Mouse (Mus musculus): ENCODE results near the gene Cpe. TPM values are rescaled to one million over a fixed set of nuclear protein-coding genes. Genes with fewer than 3 reads are reported as not detected.

The Cpe gene
- polyA plus RNA-seq, 1 experiment = 44.3 TPM

- no peaks in the 10 kb centered on the region for H3K36me3 ChIP-seq (ENCODE audit: control insufficient read depth, insufficient read depth)
- H3K27me3 ChIP-seq (ENCODE audit: control insufficient read depth, insufficient read depth, insufficient read length) = no peaks in the 10 kb centered on the region
- no peak overlapping the region for H3K4me2 ChIP-seq (ENCODE audit: low read depth)
- H3K4me3 ChIP-seq = no peak overlapping the region
- TF ChIP-seq USF1 (IDR thresholded peaks at IDR 0.05; ENCODE audit: low read depth) (no peak), TCF12 (IDR thresholded peaks at IDR 0.05; ENCODE audit: insufficient read depth, poor library complexity, severe bottlenecking) (no peak)
- H3K79me2 ChIP-seq (ENCODE audit: control insufficient read depth, insufficient read depth) = no peaks in the 10 kb centered on the region
- H3ac ChIP-seq (ENCODE audit: control insufficient read depth, insufficient read length) = no peak overlapping the region
Measured at GRCm38 (mm10) chr8:64575001-64575400, 117.9 kb downstream of the Cpe start.

- H3K36me3 ChIP-seq (ENCODE audit: control insufficient read depth, insufficient read depth) = no peaks in the 10 kb centered on the region
- no peak overlapping the region for H3ac ChIP-seq (ENCODE audit: control insufficient read depth, insufficient read length)
- H3K4me3 ChIP-seq = no peak overlapping the region
- no peak for TF ChIP-seq E2F4 (IDR thresholded peaks at IDR 0.05; ENCODE audit: insufficient read depth)
- no peak for TF ChIP-seq MYOD1 (IDR thresholded peaks at IDR 0.05; ENCODE audit: control insufficient read depth in 1 of 3, insufficient read length in 2 of 3, low read depth in 2 of 3)
- no peak for TF ChIP-seq MYOG (IDR thresholded peaks at IDR 0.05; ENCODE audit: control insufficient read depth in 1 of 3, insufficient read depth in 1 of 3, insufficient read length in 2 of 3, low read depth in 2 of 3)
- TF ChIP-seq TCF3 (IDR thresholded peaks at IDR 0.05; ENCODE audit: insufficient read length, low read depth) = no peak
- TF ChIP-seq REST (IDR thresholded peaks at IDR 0.05; ENCODE audit: insufficient read depth, insufficient read length) = no peak
- TF ChIP-seq MAX (IDR thresholded peaks at IDR 0.05; ENCODE audit: low read depth) = no peak
- no peak for TF ChIP-seq TCF12 (IDR thresholded peaks at IDR 0.05; ENCODE audit: insufficient read depth, poor library complexity, severe bottlenecking)
- no peak for TF ChIP-seq USF1 (IDR thresholded peaks at IDR 0.05; ENCODE audit: low read depth)
- no peak for TF ChIP-seq POLR2AphosphoS2 (IDR thresholded peaks at IDR 0.05; ENCODE audit: insufficient read length, low read depth)
- TF ChIP-seq POLR2A (IDR thresholded peaks at IDR 0.05; ENCODE audit: insufficient read length, low read depth) = no peak
- TF ChIP-seq SRF (IDR thresholded peaks at IDR 0.05; ENCODE audit: control insufficient read depth, insufficient read length, low read depth) = no peak
- no peak for TF ChIP-seq CEBPB (IDR thresholded peaks at IDR 0.05; ENCODE audit: insufficient read depth, poor library complexity, severe bottlenecking)
- no peaks in the 10 kb centered on the region for H3K27me3 ChIP-seq (ENCODE audit: control insufficient read depth, insufficient read depth, insufficient read length)
- H3K79me2 ChIP-seq (ENCODE audit: control insufficient read depth, insufficient read depth) = no peaks in the 10 kb centered on the region
- no peak overlapping the region for H3K4me2 ChIP-seq (ENCODE audit: low read depth)
Measured at GRCm38 (mm10) chr8:64548054-64548850, 144.6 kb downstream of the Cpe start.

GRCm38 (mm10) chr8:64543441-64543840 is 149.4 kb downstream of the Cpe start:
- TF ChIP-seq MYOD1 (IDR thresholded peaks at IDR 0.05; ENCODE audit: control insufficient read depth in 1 of 3, insufficient read length in 2 of 3, low read depth in 2 of 3) (no peak), MAX (IDR thresholded peaks at IDR 0.05; ENCODE audit: low read depth) (no peak), TCF12 (IDR thresholded peaks at IDR 0.05; ENCODE audit: insufficient read depth, poor library complexity, severe bottlenecking) (no peak), SRF (IDR thresholded peaks at IDR 0.05; ENCODE audit: control insufficient read depth, insufficient read length, low read depth) (no peak), POLR2AphosphoS2 (IDR thresholded peaks at IDR 0.05; ENCODE audit: insufficient read length, low read depth) (no peak), CEBPB (IDR thresholded peaks at IDR 0.05; ENCODE audit: insufficient read depth, poor library complexity, severe bottlenecking) (no peak), USF1 (IDR thresholded peaks at IDR 0.05; ENCODE audit: low read depth) (no peak), E2F4 (IDR thresholded peaks at IDR 0.05; ENCODE audit: insufficient read depth) (no peak), REST (IDR thresholded peaks at IDR 0.05; ENCODE audit: insufficient read depth, insufficient read length) (no peak), POLR2A (IDR thresholded peaks at IDR 0.05; ENCODE audit: insufficient read length, low read depth) (no peak), MYOG (IDR thresholded peaks at IDR 0.05; ENCODE audit: control insufficient read depth in 1 of 3, insufficient read depth in 1 of 3, insufficient read length in 2 of 3, low read depth in 2 of 3) (no peak), TCF3 (IDR thresholded peaks at IDR 0.05; ENCODE audit: insufficient read length, low read depth) (no peak)
- Histone ChIP-seq H3K27me3 (ENCODE audit: control insufficient read depth, insufficient read depth, insufficient read length) (no peaks in the 10 kb centered on the region), H3ac (ENCODE audit: control insufficient read depth, insufficient read length) (no peak overlapping the region), H3K4me3 (no peak overlapping the region), H3K4me2 (ENCODE audit: low read depth) (no peak overlapping the region), H3K79me2 (ENCODE audit: control insufficient read depth, insufficient read depth) (no peaks in the 10 kb centered on the region), H3K36me3 (ENCODE audit: control insufficient read depth, insufficient read depth) (no peaks in the 10 kb centered on the region)

Other genes starting within 250 kb of the Cpe start
- gene Msmo1, start 40.7 kb upstream of the Cpe start, polyA plus RNA-seq (2012; fragmentation: generic; extraction: Trizol) = 65.0 TPM
- gene Klhl2, start 157.0 kb upstream of the Cpe start, polyA plus RNA-seq (2012; fragmentation: generic; extraction: Trizol) = 6.7 TPM

Measured in myocyte (in vitro differentiated cells).